Mouse (Mus musculus) bone marrow macrophage, adult 2 months (primary cell): Measurements from ENCODE around the gene Magix.

Experiments
- CTCF ChIP-seq: IDR thresholded peaks from 2 replicates; pipeline ENCODE4 v1.5.1; 2012; ENCODE audit warnings: low read depth, mild to moderate bottlenecking, low read length, moderate library complexity
- POLR2A ChIP-seq: IDR thresholded peaks from 2 replicates; pipeline ENCODE4 v1.6.1; 2012; ENCODE audit warnings: mild to moderate bottlenecking, low read depth, low read length, borderline replicate concordance

GRCm38 (mm10) chrX:7690486-7690885 lies 9.4 kb upstream of the Magix start:
- TF ChIP-seq CTCF (no peak), POLR2A (no peak)
